Mouse (Mus musculus): Measurements from ENCODE around the gene Megf9.

Megf9 gene

DNA sequence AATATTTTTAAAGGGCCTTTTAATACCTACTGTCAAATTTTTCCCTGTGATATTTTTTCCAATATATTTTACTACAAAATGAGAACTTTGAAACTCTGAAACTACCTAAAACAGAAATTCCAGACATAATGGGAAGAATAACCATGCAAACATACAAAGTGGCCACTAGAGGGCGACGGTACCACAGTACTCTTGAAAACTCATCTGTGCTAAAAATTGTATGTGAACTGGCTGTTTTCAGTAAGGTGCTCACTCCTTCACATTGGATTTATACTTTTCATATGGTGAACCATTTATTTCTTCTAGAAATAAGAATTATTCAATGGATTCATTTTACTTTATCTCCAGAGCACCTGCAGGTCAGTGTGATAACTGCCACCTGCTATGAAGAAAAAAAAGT lies 83.0 kb downstream of the Megf9 start:
- peak; percentile 29 to 71 for DNase-seq (ENCODE audit: inconsistent age in 2 of 2, low spot score in 1 of 2)

DNA sequence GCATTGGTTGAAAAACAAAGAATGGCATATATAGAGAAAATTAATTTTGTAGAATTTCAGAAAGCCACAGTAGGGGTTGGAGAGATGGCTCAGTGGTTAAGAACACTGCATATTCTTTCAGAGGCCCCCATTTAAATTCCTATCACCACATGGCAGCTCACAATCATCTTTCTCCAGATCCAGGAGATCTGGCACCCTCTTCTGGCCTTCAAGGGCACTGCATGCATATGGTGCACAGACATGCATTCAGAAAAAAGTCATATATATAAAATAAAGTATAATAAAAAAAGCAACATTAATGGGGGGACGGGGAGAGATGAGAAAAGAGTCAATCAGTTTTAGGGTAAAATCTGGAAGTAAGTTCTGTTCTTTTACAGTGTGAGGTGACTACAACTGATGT lies 85.1 kb downstream of the Megf9 start:
- no peak for DNase-seq (ENCODE audit: inconsistent age in 2 of 2, low spot score in 1 of 2)

DNA sequence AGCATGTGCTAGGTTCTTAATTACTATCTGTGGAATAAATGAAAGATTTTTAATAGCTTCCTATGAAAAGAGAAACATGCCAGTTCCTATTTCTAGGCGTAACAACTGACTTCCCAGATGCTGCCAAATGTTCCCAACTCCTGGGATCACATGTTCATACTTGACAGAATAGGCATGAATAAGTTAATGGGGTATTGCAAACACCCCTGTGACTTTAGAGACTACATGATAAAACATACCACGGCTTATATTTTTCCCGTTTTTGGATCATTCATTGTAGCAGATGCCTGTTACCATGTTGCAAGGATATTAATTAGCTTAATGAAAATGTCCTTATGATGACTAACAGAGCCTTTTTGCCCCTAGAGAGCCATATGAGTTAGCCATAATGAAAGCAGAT lies 88.0 kb downstream of the Megf9 start:
- DNase-seq (ENCODE audit: inconsistent age in 2 of 2, low spot score in 1 of 2): no peak

DNA sequence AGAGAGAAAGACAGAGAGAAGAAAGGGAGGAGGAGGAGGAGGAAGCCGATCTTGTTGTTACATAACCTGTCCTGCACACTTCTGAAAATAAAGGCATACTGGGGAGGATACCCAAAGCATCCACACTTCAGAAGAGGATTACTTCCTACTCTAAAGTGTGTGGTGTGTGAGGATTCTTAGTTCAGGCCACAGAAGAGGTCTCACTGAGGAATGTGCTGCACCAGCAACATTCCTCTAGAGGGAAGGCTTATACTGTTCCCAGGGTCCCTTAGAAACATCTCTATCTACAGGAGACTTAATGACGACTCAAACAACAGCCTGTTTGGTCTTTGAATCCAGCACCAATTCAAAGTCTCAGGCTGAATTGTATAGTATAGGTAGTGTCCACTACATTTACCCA lies 114.6 kb downstream of the Megf9 start:
- no peak for DNase-seq (ENCODE audit: inconsistent age in 2 of 2, low spot score in 1 of 2)

DNA sequence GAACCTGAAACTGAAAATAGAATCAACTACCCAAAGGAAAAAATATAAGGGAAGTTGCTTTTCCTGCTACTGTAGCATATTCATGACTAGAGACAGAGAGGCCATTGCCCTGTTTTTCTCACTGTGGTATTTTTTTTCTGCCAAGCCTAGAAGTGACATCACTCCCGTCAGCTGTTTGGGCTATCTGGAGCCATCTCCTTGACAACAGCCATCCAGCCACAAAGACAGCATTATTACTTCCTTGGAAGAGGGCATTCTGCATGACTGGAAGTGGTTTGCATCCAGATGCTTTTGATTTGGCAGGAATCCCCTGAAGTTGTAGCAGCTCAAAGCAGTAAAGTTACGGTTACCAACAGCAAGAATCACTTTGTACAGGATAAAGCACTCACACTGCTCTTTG lies 122.7 kb downstream of the Megf9 start:
- DNase-seq (ENCODE audit: inconsistent age in 2 of 2, low spot score in 1 of 2): no peak

DNA sequence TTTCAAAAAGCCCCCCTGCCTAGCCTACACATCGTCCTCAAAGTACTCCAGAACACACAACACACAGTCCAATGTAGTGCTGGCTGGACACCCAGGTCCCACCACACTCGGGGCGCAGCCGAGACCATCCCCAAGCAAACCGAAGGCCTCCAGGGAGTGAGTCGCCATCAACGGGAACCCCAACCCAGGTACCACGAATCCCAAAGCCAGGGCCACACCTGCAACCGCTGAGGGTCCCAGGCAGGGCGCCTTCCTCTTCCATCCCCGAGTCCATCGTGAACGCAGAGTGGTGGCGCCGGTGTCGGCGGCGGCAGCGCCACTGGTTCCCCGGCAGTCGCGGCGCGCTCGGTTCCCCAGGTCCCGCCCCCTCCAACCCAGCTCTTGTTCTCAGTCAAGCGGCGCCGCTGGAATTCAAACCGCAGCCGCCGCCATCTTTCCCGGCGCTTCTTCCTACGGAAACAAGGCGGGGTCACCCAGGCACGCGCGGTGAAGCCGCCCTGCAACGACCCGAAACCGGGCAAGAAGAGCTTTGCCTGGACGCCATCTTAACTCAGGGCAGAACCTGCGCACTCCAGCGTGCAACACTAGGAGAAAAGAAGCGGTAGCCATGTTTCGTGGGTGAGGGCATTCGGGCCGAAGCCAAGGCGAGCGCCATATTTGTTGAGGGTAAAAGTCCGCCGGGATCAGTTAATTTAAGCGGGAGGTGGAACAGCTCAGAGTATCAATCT lies 124.6 kb downstream of the Megf9 start, which contains the start of gene Cdk5rap2:
TSS of gene Cdk5rap2 (minus strand) at position 450 of the 728 bp plus-strand sequence.
- peak; percentile 98 to 99 for DNase-seq (ENCODE audit: inconsistent age in 2 of 2, low spot score in 1 of 2)

DNA sequence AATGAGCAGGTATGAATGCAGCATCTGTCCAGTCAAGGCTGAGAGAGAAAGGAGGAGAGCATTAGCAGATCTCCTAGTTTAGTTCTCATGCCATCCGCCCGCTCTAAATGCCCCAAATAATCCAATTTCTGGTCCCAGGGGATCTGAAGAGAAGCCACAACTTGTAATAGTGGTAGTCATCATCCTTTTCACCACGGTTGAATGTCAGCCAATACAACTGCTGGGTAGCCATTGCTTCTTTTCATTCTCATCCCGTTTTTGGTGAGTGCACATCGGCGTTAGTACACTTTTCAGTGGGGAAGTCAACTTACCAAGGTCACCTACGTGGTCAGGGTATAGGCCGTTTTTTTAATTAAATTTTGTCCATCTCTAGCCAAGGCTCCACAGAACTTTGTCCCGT lies 125.3 kb downstream of the Megf9 start:
- DNase-seq (ENCODE audit: inconsistent age in 2 of 2, low spot score in 1 of 2): no peak

DNA sequence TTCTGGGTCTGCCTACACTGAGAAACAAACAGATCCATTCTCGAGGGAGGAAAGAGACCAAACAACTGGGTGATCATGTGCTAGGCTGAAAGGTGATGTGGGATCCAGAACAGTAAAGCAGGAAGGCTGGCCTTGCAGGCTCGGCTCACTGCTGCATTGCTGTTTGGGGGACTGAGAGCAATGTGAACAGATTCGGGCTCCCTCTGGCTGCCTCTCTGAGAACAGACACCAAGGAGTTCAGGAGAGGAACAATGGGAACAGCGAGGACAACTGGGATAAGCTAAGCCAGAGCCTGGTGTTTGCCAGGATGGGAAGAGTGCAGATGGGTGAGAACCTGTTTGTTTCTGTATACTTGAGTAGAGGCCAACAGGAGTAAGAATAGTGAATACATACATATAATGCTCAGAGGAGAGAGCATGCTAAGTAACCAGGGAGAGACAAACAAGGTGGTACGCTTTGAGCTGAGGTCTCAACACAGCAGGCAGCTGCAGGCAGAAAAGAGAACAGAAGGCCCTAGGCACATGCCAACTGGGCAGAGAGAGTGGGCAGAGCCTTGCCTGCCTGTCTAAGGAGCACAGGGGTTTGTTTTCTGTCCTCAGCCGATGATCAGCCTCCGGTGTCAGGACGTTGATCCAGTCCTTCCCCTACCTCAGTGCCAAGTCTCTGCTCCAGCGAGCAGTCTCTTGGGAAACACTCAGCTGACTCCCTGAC lies 132.5 kb downstream of the Megf9 start:
- peak in 1 of 2 experiments; percentile 42 for DNase-seq (ENCODE audit: inconsistent age in 2 of 2, low spot score in 1 of 2)

DNA sequence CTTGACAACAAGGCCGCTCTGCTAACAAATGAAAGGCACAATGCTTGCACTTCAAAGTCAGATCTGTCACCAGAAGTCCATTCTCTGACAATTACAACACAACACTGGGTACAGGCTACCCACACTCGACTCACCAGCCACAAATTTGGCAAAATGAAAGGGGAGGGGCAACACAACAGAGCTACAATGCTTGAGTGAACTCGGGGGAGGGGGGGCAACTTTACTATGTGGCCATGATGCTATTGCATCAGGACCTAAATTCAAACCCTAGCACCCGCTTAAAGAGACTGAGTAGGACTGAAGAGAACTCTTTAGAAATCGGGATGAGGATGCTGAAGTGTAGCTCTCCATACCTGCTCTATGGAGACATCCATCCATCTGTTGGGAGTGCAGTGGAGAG lies 135.3 kb downstream of the Megf9 start:
- DNase-seq (ENCODE audit: inconsistent age in 2 of 2, low spot score in 1 of 2): no peak

DNA sequence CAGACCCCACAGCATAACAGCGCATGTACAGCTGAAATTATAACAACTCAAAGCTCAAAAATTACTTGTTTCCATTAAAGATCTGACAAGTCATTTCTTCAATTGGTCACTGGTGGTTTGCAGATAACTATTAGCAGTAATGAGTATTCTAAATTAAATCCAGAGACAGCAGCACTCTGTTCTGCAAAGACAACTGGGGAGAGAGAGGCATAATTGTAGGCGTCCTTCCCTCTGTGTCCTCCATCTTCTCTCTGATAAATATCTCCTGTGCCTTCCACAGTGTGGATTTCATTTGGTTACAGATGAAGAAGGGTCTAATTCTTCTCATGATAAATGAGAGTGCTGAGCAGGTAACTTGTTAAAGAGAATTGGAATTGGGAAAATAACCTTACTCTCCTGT lies 135.7 kb downstream of the Megf9 start:
- DNase-seq (ENCODE audit: inconsistent age in 2 of 2, low spot score in 1 of 2): no peak

DNA sequence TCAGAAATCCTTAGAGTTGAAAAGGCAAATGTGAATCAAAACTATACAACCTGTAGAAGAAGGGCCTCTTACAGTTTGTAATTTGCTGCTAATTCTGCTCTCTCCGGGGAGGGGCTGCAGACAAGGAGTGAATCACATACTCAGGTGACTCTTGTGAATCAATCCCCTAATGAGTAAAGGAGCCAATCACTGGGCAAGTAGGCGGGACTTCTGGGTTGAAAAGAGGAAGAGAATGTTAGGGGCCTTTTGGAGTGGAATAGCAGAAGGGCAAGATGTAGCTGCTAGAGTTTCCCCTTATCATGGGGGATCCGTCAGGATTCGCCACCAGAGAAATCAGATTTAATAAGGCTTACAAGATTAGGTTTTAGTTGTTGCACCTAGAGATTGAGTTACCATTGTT lies 136.7 kb downstream of the Megf9 start:
- DNase-seq (ENCODE audit: inconsistent age in 2 of 2, low spot score in 1 of 2): no peak

DNA sequence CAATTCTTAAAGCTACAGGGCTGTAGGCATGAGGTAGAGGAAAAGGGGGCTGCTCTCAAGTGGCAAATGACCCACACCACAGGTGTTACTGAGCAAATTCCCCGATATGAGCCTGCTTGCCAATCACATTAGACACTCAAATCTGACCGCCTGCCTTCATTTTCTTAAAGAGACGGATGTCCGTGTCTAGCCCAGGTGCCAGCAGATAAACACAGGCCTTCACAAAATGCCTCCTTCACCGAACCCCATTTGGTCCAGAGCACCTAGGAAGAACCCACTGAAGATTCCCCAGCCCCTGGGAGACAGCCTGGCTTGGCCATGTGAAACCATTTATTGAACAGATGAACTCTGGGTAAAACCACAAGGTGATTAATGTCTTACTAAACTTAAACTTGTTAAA lies 138.1 kb downstream of the Megf9 start:
- no peak for DNase-seq (ENCODE audit: inconsistent age in 2 of 2, low spot score in 1 of 2)

DNA sequence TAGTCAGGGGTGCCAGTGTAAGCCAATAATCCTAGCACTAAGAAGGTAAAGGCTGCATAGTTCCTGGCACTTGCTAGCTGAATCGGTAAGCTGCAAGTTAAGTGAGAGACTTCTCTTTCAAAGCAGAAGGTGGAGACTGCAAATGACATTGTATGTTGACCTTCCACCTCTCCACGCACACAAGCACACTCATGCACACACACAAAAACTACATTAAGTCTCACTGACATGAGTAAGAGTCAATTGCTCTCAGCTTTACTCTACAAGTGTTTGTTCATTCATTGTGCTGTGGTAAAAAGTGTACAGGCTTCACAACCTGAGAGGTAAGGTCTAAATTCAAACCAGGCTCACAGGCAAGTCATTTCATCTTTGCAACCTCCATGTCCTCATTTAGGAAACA lies 140.1 kb downstream of the Megf9 start:
- no peak for DNase-seq (ENCODE audit: inconsistent age in 2 of 2, low spot score in 1 of 2)

DNA sequence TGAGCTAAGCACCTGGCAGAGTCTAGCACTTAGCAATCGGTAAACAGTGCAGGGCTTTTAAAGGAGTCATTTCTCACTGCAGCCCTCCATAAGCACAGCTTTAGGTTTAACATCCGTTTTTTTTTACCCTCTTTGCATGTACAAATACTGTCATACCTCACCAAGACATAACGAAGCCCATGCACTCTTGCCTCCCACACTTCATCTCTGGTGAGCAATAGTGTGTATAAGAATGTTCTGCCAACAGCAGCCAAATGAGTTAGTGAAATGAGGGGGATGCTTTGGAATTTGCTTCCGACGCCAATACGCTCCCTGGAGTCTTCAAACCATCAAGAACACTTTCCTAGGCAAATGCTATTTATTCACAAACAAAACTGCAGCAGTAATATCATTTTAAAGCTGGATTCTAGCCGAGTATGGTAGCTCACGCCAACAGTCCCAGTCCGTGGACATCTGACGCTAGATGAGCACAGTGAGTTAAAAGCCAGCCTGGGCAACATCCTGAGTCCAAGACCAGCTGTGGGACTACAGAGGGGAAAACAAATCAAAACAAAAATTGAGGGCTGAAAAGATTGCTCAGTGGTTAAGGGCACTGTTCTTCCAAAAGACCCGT lies 142.9 kb downstream of the Megf9 start:
- DNase-seq (ENCODE audit: inconsistent age in 2 of 2, low spot score in 1 of 2): no peak

DNA sequence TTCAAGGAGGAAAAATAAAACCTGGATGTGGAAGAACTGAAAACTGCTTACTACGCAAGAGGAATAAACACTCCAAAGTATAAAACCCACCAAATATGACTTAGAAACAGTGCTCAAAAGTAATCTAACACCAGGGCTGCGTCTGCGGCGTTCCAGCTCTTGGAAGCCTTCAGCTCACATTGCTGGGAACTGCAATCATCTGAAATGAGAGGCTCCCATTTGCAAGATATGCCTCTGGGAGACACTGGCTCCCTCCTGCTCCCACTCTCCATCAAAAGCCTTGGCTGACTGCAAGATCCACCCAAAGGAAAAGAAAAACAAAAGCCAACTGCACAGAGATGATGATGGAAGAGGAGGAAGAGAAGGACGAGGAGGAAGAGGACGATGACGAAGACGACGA lies 143.7 kb downstream of the Megf9 start:
- DNase-seq (ENCODE audit: inconsistent age in 2 of 2, low spot score in 1 of 2): no peak

DNA sequence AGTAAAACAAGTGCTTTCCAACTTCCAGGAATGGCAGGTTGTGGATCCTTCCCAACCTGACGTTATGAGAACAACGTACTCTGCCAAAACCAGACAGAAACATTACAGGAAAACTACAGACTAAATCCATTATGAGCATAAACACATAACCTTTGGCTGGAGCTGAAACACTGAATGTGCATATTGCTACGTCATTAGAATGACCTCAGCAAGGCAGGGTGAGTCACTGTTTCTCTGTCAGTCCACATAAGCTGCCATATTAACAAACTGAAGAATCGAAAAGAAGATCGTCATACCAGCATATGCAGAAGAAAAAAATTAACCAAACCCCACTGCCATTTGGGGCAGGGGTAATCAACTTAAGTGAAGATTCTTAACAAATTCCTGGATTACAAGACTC lies 148.6 kb downstream of the Megf9 start:
- DNase-seq (ENCODE audit: inconsistent age in 2 of 2, low spot score in 1 of 2): no peak

DNA sequence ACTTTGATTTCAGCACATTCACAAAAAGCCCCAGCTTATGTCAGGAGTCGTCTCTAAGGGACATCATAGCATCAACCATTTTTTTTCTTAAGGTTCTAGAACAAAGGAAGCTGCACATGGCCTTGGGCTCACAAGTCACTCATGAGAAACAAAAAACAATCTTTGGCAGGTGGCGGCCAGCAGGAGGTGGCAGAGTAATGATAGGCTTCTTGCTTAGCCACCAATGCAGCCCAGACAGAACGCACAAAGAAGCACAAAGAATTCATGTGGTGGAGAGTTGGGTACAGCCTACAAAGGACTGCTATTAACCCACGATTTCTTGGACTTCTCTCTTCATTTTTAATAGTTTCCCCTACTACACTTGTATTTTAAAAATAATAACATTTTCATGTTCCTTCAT lies 157.4 kb downstream of the Megf9 start:
- DNase-seq (ENCODE audit: inconsistent age in 2 of 2, low spot score in 1 of 2): no peak

Measured in adrenal gland, adult (tissue).